Mouse (Mus musculus) brain, embryonic 14.5 days (tissue): ENCODE measurements at regions not wholly inside any gene's neighbourhood (a gene's known extent, or its start where the extent isn't known, plus 50 kb on each side); places are given as distances from the start of the nearest gene placed in this dataset.

Source experiments
- CTCF ChIP-seq: fragments of 200-500 bp; IDR thresholded peaks from 2 replicates; pipeline ENCODE4 v1.5.1; 2012; ENCODE audit warnings: inconsistent platforms, mild to moderate bottlenecking, moderate library complexity, borderline replicate concordance; ENCODE audit not compliant: insufficient read depth, insufficient read length; ENCODE audit errors: extremely low read depth
- POLR2A ChIP-seq: fragments of 200-500 bp; IDR thresholded peaks from 2 replicates; pipeline ENCODE4 v1.6.1; 2012; ENCODE audit warnings: mild to moderate bottlenecking, inconsistent platforms, borderline replicate concordance; ENCODE audit not compliant: poor library complexity, insufficient read depth, insufficient read length, severe bottlenecking; ENCODE audit errors: extremely low read depth

DNA sequence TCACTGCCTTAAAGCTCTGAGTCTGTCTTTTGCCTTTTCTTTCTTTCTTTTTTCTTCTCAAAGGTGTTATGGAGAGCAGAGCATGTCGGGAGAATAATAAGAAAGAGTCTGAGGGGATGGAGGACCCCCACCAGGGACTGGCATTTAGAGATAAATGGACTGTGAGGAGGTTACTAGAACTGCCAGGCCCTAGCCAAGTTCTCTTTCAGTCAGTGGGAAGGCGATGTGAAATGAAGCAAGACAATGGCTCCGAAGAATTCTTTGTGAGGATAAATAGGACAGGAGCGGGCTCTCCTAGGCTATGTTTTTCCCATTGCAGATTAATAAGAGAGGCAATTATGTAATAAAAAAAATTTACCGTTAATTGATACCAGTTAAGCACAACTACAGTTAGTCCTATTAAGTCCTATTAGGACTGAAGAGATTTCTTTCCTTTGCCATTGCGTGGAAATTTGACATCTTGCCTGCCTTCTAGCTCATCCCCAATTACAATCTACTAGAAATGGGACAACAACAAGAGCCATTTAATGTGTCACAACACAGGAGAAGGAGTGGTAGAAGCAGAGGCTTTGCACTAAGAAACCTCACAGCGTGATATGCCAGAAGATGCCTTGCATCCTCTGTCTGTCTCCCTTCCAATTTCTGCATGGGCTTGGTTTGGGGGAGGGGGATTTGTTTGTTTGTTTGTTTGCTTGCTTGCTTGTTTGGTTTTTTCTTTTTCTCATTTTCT, 107.2 kb upstream of the Id4 start:
- TF ChIP-seq CTCF, result no peak
- no peak for TF ChIP-seq POLR2A
